Mouse (Mus musculus): ENCODE results near the gene Fam240a. TPM values are rescaled to one million over a fixed set of nuclear protein-coding genes. Genes with fewer than 3 reads are reported as not detected.

Fam240a gene
- polyA plus RNA-seq, 1 experiment = not detected

- Histone ChIP-seq H3K27ac (ENCODE audit: insufficient read depth, low read depth, low read length) (no peak overlapping the region), H3K4me3 (ENCODE audit: insufficient read depth, low read depth, low read length) (no peak overlapping the region), H3K36me3 (ENCODE audit: control insufficient read depth, insufficient read depth, low read length) (no peaks in the 10 kb centered on the region), H3K4me1 (ENCODE audit: control insufficient read depth, insufficient read depth, low read length) (peaks cover 19% of the 10 kb centered on the region), H3K27me3 (replicated peaks; ENCODE audit: control insufficient read depth, insufficient read depth, low read length) (no peaks in the 10 kb centered on the region)
- DNase-seq = no peak
- 59% methylated on average over 3 of the region's 3 CpGs for WGBS
- TF ChIP-seq CTCF (conservative IDR thresholded peaks at IDR 0.05; ENCODE audit: insufficient read depth, insufficient read length, low read depth, low read length) (no peak), POLR2A (IDR thresholded peaks at IDR 0.05; ENCODE audit: low read depth, low read length) (no peak)
Measured at GRCm38 (mm10) chr9:110874660-110875191, 41.9 kb downstream of the Fam240a start.

DNA sequence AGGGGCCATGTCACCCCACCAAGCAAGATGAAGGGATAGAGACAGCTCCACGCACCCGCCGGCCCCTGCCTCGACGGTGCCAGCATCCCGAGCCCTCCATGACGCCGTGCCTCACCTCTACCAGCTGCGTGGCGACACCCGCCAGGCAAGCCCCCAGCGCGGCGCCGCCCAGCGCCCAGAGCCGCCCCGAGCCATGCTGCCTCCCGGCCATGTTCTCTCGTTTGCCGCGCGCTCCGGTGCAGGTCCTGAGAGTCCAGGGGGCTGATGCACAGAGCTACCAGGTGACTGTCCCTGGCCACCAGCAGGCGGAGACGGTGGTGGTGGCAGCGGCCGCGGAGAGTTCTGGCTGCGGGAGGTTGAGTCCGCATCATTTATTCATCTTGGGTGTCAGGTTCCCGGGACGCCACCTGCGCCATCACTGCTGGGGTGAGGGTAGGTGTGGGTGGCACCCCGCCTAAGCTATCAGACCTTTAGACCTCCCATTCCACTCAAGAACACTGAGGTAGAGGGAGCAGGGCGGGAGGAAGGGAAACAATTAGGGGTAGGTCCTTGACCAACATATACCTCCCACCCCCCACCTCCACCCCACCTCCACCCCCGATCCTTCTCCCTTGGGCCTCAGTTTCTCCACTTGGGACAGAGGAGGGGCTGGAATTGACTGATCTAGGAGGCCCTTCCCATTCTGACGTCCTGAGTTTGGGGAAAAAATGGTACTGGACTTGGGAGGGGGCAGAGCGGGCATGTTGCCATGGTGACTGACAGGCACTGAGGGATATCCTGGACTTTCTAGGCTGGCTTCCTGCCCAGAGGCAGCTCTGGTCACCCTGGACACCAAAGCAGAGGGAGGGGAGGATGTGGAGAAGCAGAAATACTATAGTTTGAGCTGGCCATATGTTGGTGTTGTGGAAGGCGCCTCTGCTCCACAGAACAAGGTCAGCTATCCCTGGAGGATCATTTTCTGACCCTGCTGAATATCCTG, 42.7 kb downstream of the Fam240a start:
- peaks cover 19% of the 10 kb centered on the region for H3K4me1 ChIP-seq (ENCODE audit: control insufficient read depth, insufficient read depth, low read length)
- H3K27ac ChIP-seq (ENCODE audit: insufficient read depth, low read depth, low read length) = no peak overlapping the region

DNA sequence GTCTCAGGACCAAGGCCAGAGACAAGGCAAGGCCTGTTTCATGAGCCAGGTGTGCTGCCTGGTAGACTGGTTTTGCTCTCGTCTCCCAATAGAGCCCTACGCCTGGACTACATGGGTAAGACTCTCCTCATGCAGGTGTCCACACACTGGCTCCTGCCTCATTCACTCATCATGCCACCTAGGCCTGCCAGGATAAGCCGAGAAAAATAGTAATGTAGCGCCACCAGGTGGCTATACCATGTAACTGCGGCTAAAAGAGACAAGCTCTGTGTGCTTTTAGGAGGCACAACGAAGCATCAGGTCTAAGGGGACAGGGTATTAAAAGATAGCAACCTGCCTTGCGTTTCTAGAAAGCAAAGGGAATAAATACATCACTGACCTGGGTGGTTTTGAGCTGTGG, 45.6 kb downstream of the Fam240a start:
- peak; percentile 69 for DNase-seq
- Histone ChIP-seq H3K27ac (ENCODE audit: insufficient read depth, low read depth, low read length) (no peak overlapping the region), H3K4me3 (ENCODE audit: insufficient read depth, low read depth, low read length) (no peak overlapping the region), H3K36me3 (ENCODE audit: control insufficient read depth, insufficient read depth, low read length) (no peaks in the 10 kb centered on the region; the same call in 1 of the 2 replicates), H3K27me3 (replicated peaks; ENCODE audit: control insufficient read depth, insufficient read depth, low read length) (no peaks in the 10 kb centered on the region), H3K4me1 (ENCODE audit: control insufficient read depth, insufficient read depth, low read length) (no peaks in the 10 kb centered on the region; the same call in 1 of the 2 replicates)
- WGBS = 30% methylated on average over 7 of the region's 7 CpGs
- TF ChIP-seq POLR2A (IDR thresholded peaks at IDR 0.05; ENCODE audit: low read depth, low read length) (no peak), CTCF (conservative IDR thresholded peaks at IDR 0.05; ENCODE audit: insufficient read depth, insufficient read length, low read depth, low read length) (peak; percentile 87)

More for the DNA sequence above, 42.7 kb downstream of the Fam240a start:
- DNase-seq = peak; percentile 77
- no peaks in the 10 kb centered on the region for H3K36me3 ChIP-seq (ENCODE audit: control insufficient read depth, insufficient read depth, low read length)
- WGBS = 33% methylated on average over 40 of the region's 40 CpGs
- no peaks in the 10 kb centered on the region for H3K27me3 ChIP-seq (replicated peaks; ENCODE audit: control insufficient read depth, insufficient read depth, low read length)
- TF ChIP-seq POLR2A (IDR thresholded peaks at IDR 0.05; ENCODE audit: low read depth, low read length) = no peak
- no peak for TF ChIP-seq CTCF (conservative IDR thresholded peaks at IDR 0.05; ENCODE audit: insufficient read depth, insufficient read length, low read depth, low read length)
- H3K4me3 ChIP-seq (ENCODE audit: insufficient read depth, low read depth, low read length) = no peak overlapping the region

Other genes starting within 250 kb of the Fam240a start
- gene Myl3, start 175.0 kb downstream of the Fam240a start, polyA plus RNA-seq (2012; rRNA removed) = 1.6 and 11.5 TPM in 2 replicates
- 740 and 847 TPM in 2 replicates for gene Pth1r, start 169.7 kb downstream of the Fam240a start, polyA plus RNA-seq (2012; rRNA removed)
- gene Prss42, start 118.7 kb downstream of the Fam240a start, polyA plus RNA-seq (2012; rRNA removed) = not detected in 2 replicates
- gene Prss44, start 102.9 kb downstream of the Fam240a start, polyA plus RNA-seq (2012; rRNA removed) = not detected in 2 replicates
- gene Prss43, start 90.2 kb downstream of the Fam240a start, polyA plus RNA-seq (2012; rRNA removed) = not detected in 2 replicates
- gene Prss45, start 82.3 kb downstream of the Fam240a start, polyA plus RNA-seq (2012; rRNA removed) = not detected in 2 replicates
- not detected in 2 replicates for gene Prss46, start 72.4 kb downstream of the Fam240a start, polyA plus RNA-seq (2012; rRNA removed)
- gene Prss50, start 58.9 kb downstream of the Fam240a start, polyA plus RNA-seq (2012; rRNA removed) = not detected in 2 replicates
- gene Als2cl, start 37.0 kb downstream of the Fam240a start, polyA plus RNA-seq (2012; rRNA removed) = 32.3 and 40.8 TPM in 2 replicates
- 7.9 and 9.5 TPM in 2 replicates for gene Tmie, start 36.7 kb downstream of the Fam240a start, polyA plus RNA-seq (2012; rRNA removed)
- not detected in 2 replicates for gene Tdgf1, start 29.3 kb upstream of the Fam240a start, polyA plus RNA-seq (2012; rRNA removed)
- gene Lrrc2, start 34.7 kb upstream of the Fam240a start, polyA plus RNA-seq (2012; rRNA removed) = 0.05 and 0.56 TPM in 2 replicates
- gene Rtp3, start 73.7 kb upstream of the Fam240a start, polyA plus RNA-seq (2012; rRNA removed) = 9.8 and 11.4 TPM in 2 replicates
- gene Ltf, start 102.4 kb upstream of the Fam240a start, polyA plus RNA-seq (2012; rRNA removed) = 0.39 and 0.63 TPM in 2 replicates
- gene Ccrl2, start 140.7 kb upstream of the Fam240a start, polyA plus RNA-seq (2012; rRNA removed) = 11.1 and 13.8 TPM in 2 replicates
- 10.7 and 12.7 TPM in 2 replicates for gene Lrrfip2, start 200.7 kb upstream of the Fam240a start, polyA plus RNA-seq (2012; rRNA removed)

Measured in kidney, adult 2 months (tissue).